Comparison of ENCODE assay signal across 12 mouse cellular contexts in the genomic region with DNA sequence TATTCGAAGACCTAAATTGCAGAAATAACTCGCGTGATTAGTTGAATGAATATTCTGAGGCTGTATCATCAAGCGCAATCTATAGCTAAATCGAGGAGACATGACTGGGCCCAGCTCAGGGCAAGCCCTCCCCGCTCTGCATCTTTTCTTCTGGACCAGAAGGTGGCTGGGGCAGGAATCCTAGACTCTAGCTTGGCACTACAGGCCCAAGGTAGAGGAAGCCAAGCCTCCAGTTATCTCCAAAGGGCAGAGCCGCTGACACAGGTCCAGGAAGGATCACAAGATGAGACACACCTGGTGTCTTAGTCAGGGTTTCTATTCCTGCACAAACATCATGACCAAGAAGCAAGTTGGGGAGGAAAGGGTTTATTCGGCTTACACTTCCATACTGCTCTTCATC.
"Had no signal": no experiment of that assay in that cellular context is flagged by ENCODE, and none has a peak within 500 bp of the region (broad histone marks: within the 10 kb centered on the region; RNA-seq: fewer than 3 reads in every experiment).

No protein-coding gene starts in this region.

- H3K4me3 ChIP-seq: limb, embryonic 12.5 days; liver, embryonic 13.5 days; lung, embryonic 15.5 days had no signal

- H3K9ac ChIP-seq: limb, embryonic 12.5 days; liver, embryonic 13.5 days; liver, postnatal 0 days; lung, embryonic 15.5 days had no signal

- H3K4me2 ChIP-seq: limb, embryonic 12.5 days; liver, embryonic 13.5 days; lung, embryonic 15.5 days had no signal

- H3K9me3 ChIP-seq: limb, embryonic 12.5 days; liver, embryonic 13.5 days; lung, embryonic 15.5 days had no signal

- DNase-seq: kidney, adult 8-10 months; kidney, postnatal 4 days; liver; liver, embryonic 13.5 days; liver, postnatal 0 days; lung, postnatal 14 days; right cerebral cortex, postnatal 14 days; thymus, postnatal 36 days had no signal

- H3K27ac ChIP-seq: kidney, postnatal 0 days; limb, embryonic 12.5 days; liver, embryonic 13.5 days; lung, embryonic 15.5 days had no signal

- H3K36me3 ChIP-seq: limb, embryonic 12.5 days; liver, embryonic 13.5 days; lung, embryonic 15.5 days had no signal

- H3K27me3 ChIP-seq: limb, embryonic 12.5 days; liver, embryonic 13.5 days; lung, embryonic 15.5 days had no signal

- ATAC-seq: liver, postnatal 0 days; midbrain, embryonic 16.5 days had no signal
